Mouse (Mus musculus) megakaryocyte, embryonic 14.5 days (primary cell): ENCODE results near the gene Fam169a.

Experiments
- FLI1 ChIP-seq: IDR thresholded peaks from 2 replicates; pipeline ENCODE4 v1.6.1; 2012; ENCODE audit warnings: low read length, inconsistent platforms, mixed read lengths
- GATA1 ChIP-seq: IDR thresholded peaks from 3 replicates; pipeline ENCODE4 v1.6.1; 2012; ENCODE audit warnings: mixed read lengths, low read length, inconsistent platforms, borderline replicate concordance

DNA sequence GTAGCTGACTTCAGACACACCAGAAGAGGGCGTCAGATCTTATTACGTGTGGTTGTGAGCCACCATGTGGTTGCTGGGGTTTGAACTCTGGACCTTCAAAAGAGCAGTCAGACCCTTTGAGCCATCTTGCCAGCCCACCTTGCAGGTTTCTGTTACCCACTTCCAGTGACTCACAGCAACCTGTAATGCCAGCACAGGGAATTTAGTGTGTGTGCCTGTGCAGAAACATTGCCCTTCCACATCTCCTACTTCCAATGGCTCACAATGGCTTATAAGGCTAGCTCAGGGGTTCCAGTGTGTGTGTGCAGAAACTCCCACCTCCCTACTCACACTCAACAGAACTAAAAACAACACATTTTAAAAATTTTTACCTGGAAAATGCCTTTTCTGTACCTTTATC lies 10.5 kb downstream of the Fam169a start:
- TF ChIP-seq GATA1 (no peak), FLI1 (no peak)
